Mouse (Mus musculus) urinary bladder, postnatal 25 days (tissue): ENCODE measurements around the gene L3mbtl3.

Experiments used
- DNase-seq: peaks from one replicate; pipeline ENCODE4 v3.0.0; 2022; ENCODE audit warnings: low spot score

The L3mbtl3 gene

GRCm38 (mm10) chr10:26337896-26338503 lies 37.8 kb downstream of the L3mbtl3 start:
- no peak for DNase-seq

GRCm38 (mm10) chr10:26333966-26334365 lies 41.8 kb downstream of the L3mbtl3 start:
- no peak for DNase-seq

GRCm38 (mm10) chr10:26332781-26333180 lies 43.0 kb downstream of the L3mbtl3 start:
- DNase-seq: no peak

GRCm38 (mm10) chr10:26328843-26329242 lies 46.9 kb downstream of the L3mbtl3 start:
- DNase-seq: no peak

GRCm38 (mm10) chr10:26327691-26328542 lies 47.9 kb downstream of the L3mbtl3 start:
- DNase-seq: no peak

GRCm38 (mm10) chr10:26327291-26327690 lies 48.5 kb downstream of the L3mbtl3 start:
- no peak for DNase-seq

GRCm38 (mm10) chr10:26325320-26325719 lies 50.5 kb downstream of the L3mbtl3 start:
- DNase-seq: no peak

GRCm38 (mm10) chr10:26322344-26323051 lies 53.3 kb downstream of the L3mbtl3 start:
- no peak for DNase-seq

- no peak for DNase-seq
Observed at GRCm38 (mm10) chr10:26320679-26321078, 55.1 kb downstream of the L3mbtl3 start.

- no peak for DNase-seq
Observed at GRCm38 (mm10) chr10:26314327-26314726, 61.4 kb downstream of the L3mbtl3 start.

GRCm38 (mm10) chr10:26303485-26303884 lies 72.3 kb downstream of the L3mbtl3 start:
- no peak for DNase-seq

GRCm38 (mm10) chr10:26302336-26302735 lies 73.4 kb downstream of the L3mbtl3 start:
- no peak for DNase-seq

- DNase-seq: no peak
Observed at GRCm38 (mm10) chr10:26297626-26298025, 78.1 kb downstream of the L3mbtl3 start.

GRCm38 (mm10) chr10:26297200-26297599 lies 78.6 kb downstream of the L3mbtl3 start:
- no peak for DNase-seq

- DNase-seq: no peak
Observed at GRCm38 (mm10) chr10:26287136-26287535, 88.6 kb downstream of the L3mbtl3 start.

GRCm38 (mm10) chr10:26280009-26280408 lies 95.8 kb downstream of the L3mbtl3 start:
- DNase-seq: no peak

- DNase-seq: no peak
Observed at GRCm38 (mm10) chr10:26275414-26275813, 100.4 kb downstream of the L3mbtl3 start.

GRCm38 (mm10) chr10:26263744-26264459 lies 111.9 kb downstream of the L3mbtl3 start:
- no peak for DNase-seq

- no peak for DNase-seq
Observed at GRCm38 (mm10) chr10:26259908-26260307, 115.9 kb downstream of the L3mbtl3 start.

- DNase-seq: no peak
Observed at GRCm38 (mm10) chr10:26249426-26250165, 126.2 kb downstream of the L3mbtl3 start.

- DNase-seq: no peak
Observed at GRCm38 (mm10) chr10:26244466-26244865, 131.3 kb downstream of the L3mbtl3 start.
